Mouse (Mus musculus) E14TG2a.4 (cell line): ENCODE measurements around the gene Denr.
A peak's percentile ranks its signal among the peaks of the same experiment; 100 is the strongest.

ENCODE experiments used
- H3K27me3 ChIP-seq: 2 replicates; pipeline ENCODE4 v1.6.1; 2014; ENCODE audit warnings: low read length, control low read depth; ENCODE audit not compliant: insufficient read depth
- H3K36me3 ChIP-seq: 2 replicates; pipeline ENCODE4 v1.6.1; 2014; ENCODE audit warnings: low read length, control low read depth; ENCODE audit not compliant: insufficient read depth
- H3K4me1 ChIP-seq: replicated peaks from 2 replicates; pipeline ENCODE4 v1.6.1; 2014; ENCODE audit warnings: low read depth, low read length, control low read depth
- H3K4me3 ChIP-seq: replicated peaks from 2 replicates; pipeline ENCODE4 v1.5.1; 2014; ENCODE audit warnings: mild to moderate bottlenecking, low read length
- H3K9me3 ChIP-seq: 2 replicates; pipeline ENCODE4 v1.6.1; 2014; ENCODE audit warnings: low read length, control low read depth
- CTCF ChIP-seq: conservative IDR thresholded peaks from 2 replicates; pipeline ENCODE4 v1.5.1; 2014; ENCODE audit warnings: low read length
- NANOG ChIP-seq: IDR thresholded peaks from 2 replicates; pipeline ENCODE4 v1.6.1; 2014; ENCODE audit warnings: borderline replicate concordance, low read length, mixed read lengths
- POU5F1 ChIP-seq: IDR thresholded peaks from 2 replicates; pipeline ENCODE4 v1.6.1; 2014; ENCODE audit warnings: low read length, borderline replicate concordance

Gene Denr

GRCm38 (mm10) chr5:123927118-123927517 lies 20.1 kb downstream of the Denr start, which contains the start of gene Gm43518:
Gm43518 (plus strand) TSS chr5:123927418.
- TF ChIP-seq NANOG (no peak), POU5F1 (no peak), CTCF (no peak)
- H3K9me3 ChIP-seq: no peaks in the 10 kb centered on the region

GRCm38 (mm10) chr5:123930508-123930989 lies 23.6 kb downstream of the Denr start, which contains the start of gene Ccdc62:
Ccdc62 (plus strand) TSS chr5:123930679.
- TF ChIP-seq POU5F1 (no peak), NANOG (no peak), CTCF (no peak)
- no peaks in the 10 kb centered on the region for H3K27me3 ChIP-seq
- H3K9me3 ChIP-seq: no peaks in the 10 kb centered on the region
- H3K4me1 ChIP-seq: peaks cover 27% of the 10 kb centered on the region
- peak within 1 kb of the TSS; percentile 92 for H3K4me3 ChIP-seq
- H3K36me3 ChIP-seq: peaks cover 41% of the 10 kb centered on the region

More at GRCm38 (mm10) chr5:123927118-123927517, 20.1 kb downstream of the Denr start, which contains the start of gene Gm43518:
- Histone ChIP-seq H3K4me1 (peaks cover 18% of the 10 kb centered on the region), H3K27me3 (no peaks in the 10 kb centered on the region), H3K36me3 (peaks cover 75% of the 10 kb centered on the region), H3K4me3 (no peak within 1 kb of the TSS)

DNA sequence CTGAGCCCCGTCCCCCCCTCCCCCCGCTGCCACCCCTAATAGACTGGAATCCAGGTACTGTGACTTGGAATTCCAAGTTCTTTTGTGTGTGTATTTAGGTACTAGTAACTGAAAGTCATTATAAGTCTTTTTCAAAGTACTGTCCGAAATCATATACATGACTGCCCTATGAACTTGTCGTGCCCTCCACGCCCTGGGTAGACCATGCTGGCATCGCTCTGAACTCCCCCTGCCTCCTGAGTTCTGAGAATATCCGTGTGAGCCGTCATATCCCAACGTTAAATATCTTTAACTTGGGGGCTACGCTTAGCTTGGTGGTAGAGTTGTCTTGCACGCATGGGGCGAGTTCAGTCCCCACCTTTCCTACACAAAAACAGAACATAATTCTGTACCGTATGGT lies 24.2 kb downstream of the Denr start:
- no peaks in the 10 kb centered on the region for H3K27me3 ChIP-seq
- no peak for TF ChIP-seq CTCF
- no peak for TF ChIP-seq NANOG
- no peak for TF ChIP-seq POU5F1
- H3K4me3 ChIP-seq: peak overlapping the region; percentile 92
- H3K36me3 ChIP-seq: peaks cover 35% of the 10 kb centered on the region
- no peaks in the 10 kb centered on the region for H3K9me3 ChIP-seq
- H3K4me1 ChIP-seq: peaks cover 27% of the 10 kb centered on the region

GRCm38 (mm10) chr5:123932927-123933326 lies 26.0 kb downstream of the Denr start:
- peaks cover 17% of the 10 kb centered on the region for H3K36me3 ChIP-seq
- TF ChIP-seq NANOG (no peak), CTCF (peak; percentile 30), POU5F1 (no peak)
- peaks cover 27% of the 10 kb centered on the region for H3K4me1 ChIP-seq
- H3K27me3 ChIP-seq: no peaks in the 10 kb centered on the region
- H3K4me3 ChIP-seq: no peak overlapping the region
- H3K9me3 ChIP-seq: peaks cover 2% of the 10 kb centered on the region; the same call in 1 of the 2 replicates

GRCm38 (mm10) chr5:123933556-123933955 lies 26.6 kb downstream of the Denr start:
- peak overlapping the region; percentile 35 for H3K4me3 ChIP-seq
- H3K36me3 ChIP-seq: peaks cover 17% of the 10 kb centered on the region
- H3K27me3 ChIP-seq: no peaks in the 10 kb centered on the region
- H3K9me3 ChIP-seq: peaks cover 8% of the 10 kb centered on the region
- no peak for TF ChIP-seq NANOG
- no peak for TF ChIP-seq POU5F1
- TF ChIP-seq CTCF: no peak
- peaks cover 27% of the 10 kb centered on the region for H3K4me1 ChIP-seq

DNA sequence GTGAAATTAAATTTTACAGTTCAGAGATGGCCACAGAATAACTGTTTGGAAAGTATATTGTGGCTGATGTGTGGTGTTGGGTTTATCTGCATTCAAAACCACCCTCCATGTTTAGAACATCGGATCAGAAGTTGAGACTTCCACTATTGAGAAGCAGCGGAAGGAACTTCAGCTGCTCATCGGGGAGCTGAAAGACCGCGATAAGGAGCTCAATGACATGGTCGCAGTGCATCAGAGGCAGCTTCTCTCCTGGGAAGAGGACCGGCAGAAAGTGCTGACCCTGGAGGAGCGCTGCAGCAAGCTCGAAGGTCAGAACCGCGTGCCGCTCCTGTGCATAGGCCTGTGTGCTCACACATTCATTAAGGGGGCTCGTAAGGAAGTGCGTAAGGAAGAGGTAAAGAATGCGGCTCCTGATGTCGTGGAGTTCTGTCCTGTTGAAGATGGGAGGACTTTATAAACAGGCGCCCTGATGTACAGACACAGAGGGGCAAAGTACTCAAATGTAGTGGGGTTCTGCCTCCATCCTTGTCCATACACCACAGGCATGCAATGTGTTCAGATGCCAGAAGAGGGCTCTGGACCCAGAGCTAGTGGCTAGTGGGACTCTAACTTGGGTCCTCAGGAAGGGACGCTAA lies 27.1 kb downstream of the Denr start:
- peaks cover 23% of the 10 kb centered on the region for H3K4me1 ChIP-seq
- peaks cover 13% of the 10 kb centered on the region for H3K9me3 ChIP-seq
- TF ChIP-seq CTCF (peak; percentile 70), POU5F1 (no peak), NANOG (no peak)
- no peaks in the 10 kb centered on the region for H3K27me3 ChIP-seq
- peaks cover 14% of the 10 kb centered on the region for H3K36me3 ChIP-seq
- H3K4me3 ChIP-seq: peak overlapping the region; percentile 35

DNA sequence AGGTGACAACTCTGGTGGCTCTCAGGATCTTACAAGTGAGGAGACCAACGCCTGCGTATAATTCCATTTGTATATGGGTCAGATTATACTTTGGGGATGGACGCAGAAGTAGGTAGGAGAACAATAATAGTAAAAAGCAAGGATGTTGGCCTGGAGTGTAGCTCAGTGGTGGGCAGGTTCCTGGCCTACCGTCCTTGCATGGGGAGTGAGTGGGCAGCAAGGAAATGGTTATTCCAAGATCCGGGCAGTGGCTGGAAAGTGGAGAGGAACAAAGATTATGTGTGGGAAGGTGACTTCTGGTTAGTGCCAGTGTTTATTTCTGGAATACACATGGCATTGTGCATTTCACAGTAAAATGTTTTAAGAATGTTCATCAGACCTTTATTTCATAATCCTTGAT lies 29.0 kb downstream of the Denr start:
- Histone ChIP-seq H3K27me3 (no peaks in the 10 kb centered on the region), H3K4me3 (no peak overlapping the region)
- TF ChIP-seq NANOG (no peak), CTCF (no peak), POU5F1 (no peak)

DNA sequence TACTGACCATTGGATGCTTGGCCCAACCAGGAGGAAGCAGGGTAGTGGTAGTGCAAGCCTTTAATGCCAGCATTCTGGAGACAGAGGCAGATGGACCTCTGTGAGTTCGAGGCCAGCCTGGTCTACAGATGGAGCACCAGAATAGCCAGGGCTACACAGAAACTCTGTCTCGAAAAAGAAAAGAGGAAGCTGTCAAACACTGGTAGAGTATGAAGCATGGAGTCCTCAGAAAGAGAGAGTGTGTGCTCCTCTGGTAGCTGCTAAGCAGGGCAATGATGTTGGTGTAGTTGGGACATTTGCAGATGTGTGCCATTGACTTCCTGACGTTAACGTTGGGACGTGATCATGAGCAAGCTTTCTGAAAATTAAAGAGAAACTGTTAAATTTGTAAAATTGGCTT lies 31.5 kb downstream of the Denr start:
- no peak overlapping the region for H3K4me3 ChIP-seq
- peaks cover 22% of the 10 kb centered on the region for H3K9me3 ChIP-seq
- TF ChIP-seq POU5F1 (no peak), CTCF (no peak), NANOG (no peak)
- H3K36me3 ChIP-seq: peaks cover 6% of the 10 kb centered on the region; the same call in 1 of the 2 replicates
- H3K27me3 ChIP-seq: no peaks in the 10 kb centered on the region
- peaks cover 8% of the 10 kb centered on the region for H3K4me1 ChIP-seq

More for the DNA sequence above, 29.0 kb downstream of the Denr start:
- peaks cover 17% of the 10 kb centered on the region for H3K4me1 ChIP-seq
- H3K9me3 ChIP-seq: peaks cover 17% of the 10 kb centered on the region
- H3K36me3 ChIP-seq: peaks cover 6% of the 10 kb centered on the region; the same call in 1 of the 2 replicates

GRCm38 (mm10) chr5:123946546-123946945 lies 39.6 kb downstream of the Denr start:
- Histone ChIP-seq H3K4me1 (no peaks in the 10 kb centered on the region), H3K4me3 (no peak overlapping the region), H3K9me3 (peaks cover 7% of the 10 kb centered on the region), H3K27me3 (no peaks in the 10 kb centered on the region), H3K36me3 (no peaks in the 10 kb centered on the region)
- TF ChIP-seq CTCF (no peak), POU5F1 (no peak), NANOG (no peak)
